Mouse (Mus musculus) CH12.LX (cell line): ENCODE data around the gene Frs3. TPM values are rescaled to one million over a fixed set of nuclear protein-coding genes. Genes with fewer than 3 reads are reported as not detected.

Source experiments
- DNase-seq: peaks from one replicate; pipeline ENCODE4 v3.0.0-alpha.2; 2013; ENCODE audit errors: extremely low read depth
- H3K27ac ChIP-seq: 2 replicates; pipeline ENCODE4 v1.5.1; 2012; ENCODE audit warnings: low read depth, mild to moderate bottlenecking, control low read depth, moderate library complexity; ENCODE audit not compliant: insufficient read depth
- H3K27me3 ChIP-seq: replicated peaks from 2 replicates; pipeline ENCODE3; 2012; ENCODE audit warnings: inconsistent platforms
- H3K36me3 ChIP-seq, 2 experiments: replicated peaks in 1 of 2; 2 replicates each; pipeline versions ENCODE3 to v1.6.1; 2012; ENCODE audit warnings: inconsistent platforms in 1 of 2, low read length in 1 of 2, mild to moderate bottlenecking in 1 of 2, mixed read lengths in 1 of 2, moderate library complexity in 1 of 2; ENCODE audit not compliant: control insufficient read depth in 1 of 2, insufficient read depth in 1 of 2
- H3K4me1 ChIP-seq, 2 experiments: 2 replicates each; pipeline ENCODE4 v1.6.1; 2012; ENCODE audit warnings: inconsistent platforms in 1 of 2, moderate library complexity in 1 of 2; ENCODE audit not compliant: insufficient read depth in 2 of 2, control insufficient read depth in 1 of 2
- H3K4me2 ChIP-seq: 2 replicates; pipeline ENCODE4 v1.6.1; 2012; ENCODE audit warnings: low read depth, mild to moderate bottlenecking, control low read depth; ENCODE audit not compliant: poor library complexity, insufficient read depth, severe bottlenecking
- H3K4me3 ChIP-seq, 3 experiments: fragments of 150-350 bp in 1 of 3; sonication (generic) in 1 of 3; replicated peaks in 1 of 3; 2 replicates each; pipeline versions ENCODE3 to v1.5.1; 2011 to 2012; ENCODE audit warnings: low read depth in 2 of 3, low read length in 2 of 3, mild to moderate bottlenecking in 2 of 3, moderate library complexity in 2 of 3, control low read depth in 1 of 3, improper control_type of control experiment in 1 of 3, inconsistent platforms in 1 of 3, mixed read lengths in 1 of 3; ENCODE audit not compliant: poor library complexity in 1 of 3
- H3K79me2 ChIP-seq: replicated peaks from 2 replicates; pipeline ENCODE4 v1.6.1; 2012; ENCODE audit warnings: mild to moderate bottlenecking, moderate library complexity; ENCODE audit not compliant: control insufficient read depth, poor library complexity, insufficient read depth, severe bottlenecking; ENCODE audit errors: extremely low read depth
- H3K9ac ChIP-seq: 2 replicates; pipeline ENCODE4 v1.6.1; 2012; ENCODE audit warnings: low read depth, mild to moderate bottlenecking, control low read depth, moderate library complexity; ENCODE audit not compliant: insufficient read depth
- H3K9me3 ChIP-seq: replicated peaks from 2 replicates; pipeline ENCODE3; 2012; ENCODE audit warnings: low read length, inconsistent platforms, mixed read lengths
- BHLHE40 ChIP-seq: IDR thresholded peaks from 2 replicates; pipeline ENCODE4 v1.6.1; 2011; ENCODE audit warnings: mild to moderate bottlenecking, low read depth, low read length, improper control_type of control experiment
- CTCF ChIP-seq, 2 experiments: IDR thresholded peaks in 1 of 2; conservative IDR thresholded peaks in 1 of 2; 2 replicates each; pipeline ENCODE4 v1.5.1; 2011 to 2012; ENCODE audit warnings: low read depth in 2 of 2, low read length in 2 of 2, improper control_type of control experiment in 1 of 2, inconsistent platforms in 1 of 2, mild to moderate bottlenecking in 1 of 2, moderate library complexity in 1 of 2
- ETS1 ChIP-seq: conservative IDR thresholded peaks from 2 replicates; pipeline ENCODE4 v1.6.1; 2012; ENCODE audit warnings: low read depth, mild to moderate bottlenecking, inconsistent platforms, low read length, improper control_type of control experiment, moderate library complexity
- JUND ChIP-seq: conservative IDR thresholded peaks from 2 replicates; pipeline ENCODE4 v1.6.1; 2011; ENCODE audit warnings: low read depth, low read length, improper control_type of control experiment
- KAT2A ChIP-seq: IDR thresholded peaks from 2 replicates; pipeline ENCODE4 v1.6.1; 2012; ENCODE audit warnings: low read length, improper control_type of control experiment, inconsistent platforms; ENCODE audit not compliant: insufficient replicate concordance
- NELFE ChIP-seq: IDR thresholded peaks from 2 replicates; pipeline ENCODE4 v1.6.1; 2011; ENCODE audit warnings: low read depth, low read length, improper control_type of control experiment
- PAX5 ChIP-seq: IDR thresholded peaks from 2 replicates; pipeline ENCODE4 v1.6.1; 2012; ENCODE audit warnings: low read length, inconsistent platforms, mixed read lengths
- SIN3A ChIP-seq: IDR thresholded peaks from 2 replicates; pipeline ENCODE4 v1.6.1; 2012; ENCODE audit warnings: low read length, improper control_type of control experiment, inconsistent platforms
- USF1 ChIP-seq: IDR thresholded peaks from 2 replicates; pipeline ENCODE4 v1.6.1; 2014; ENCODE audit warnings: low read depth, mild to moderate bottlenecking, inconsistent platforms, low read length, improper control_type of control experiment
- USF2 ChIP-seq: conservative IDR thresholded peaks from 2 replicates; pipeline ENCODE4 v1.6.1; 2011; ENCODE audit warnings: low read depth, low read length, improper control_type of control experiment
- dilution Hi-C: fragments of 300-500 bp; cut with MboI; formaldehyde crosslinking; loops from 2 replicates; pipeline ENCODE4 v1.14.3; 2020; ENCODE audit warnings: low sequenced_read_pairs; ENCODE audit not compliant: extremely low pct_unique_long_range_greater_than_20kb, extremely low pct_ligation_motif_present
- in situ Hi-C: fragments of 300-500 bp; cut with MboI; formaldehyde crosslinking; loops from 3 replicates; pipeline ENCODE4 v1.14.3; 2019; ENCODE audit warnings: low sequenced_read_pairs, low pct_ligation_motif_present, low pct_unique_long_range_greater_than_20kb, mixed read lengths
- polyA plus RNA-seq: library from polyadenylated mRNA; unstranded; fragments of >175 nt; gene quantifications from 2 replicates; pipeline ENCODE4 v1.2.1, GENCODE M21; 2012; ENCODE audit warnings: low read depth; ENCODE audit not compliant: insufficient read length
- total RNA-seq, 2 experiments: library from RNA; depleted of rRNA; stranded (reverse); fragments of 300-350 nt in 1 of 2; fragments of >200 nt in 1 of 2; gene quantifications; 2 replicates each; pipeline ENCODE4 v1.2.3; 2012 to 2014

The Frs3 gene
- total and polyA plus RNA-seq, 3 experiments, result 0.54 to 2.9 (median 0.67) TPM

DNA sequence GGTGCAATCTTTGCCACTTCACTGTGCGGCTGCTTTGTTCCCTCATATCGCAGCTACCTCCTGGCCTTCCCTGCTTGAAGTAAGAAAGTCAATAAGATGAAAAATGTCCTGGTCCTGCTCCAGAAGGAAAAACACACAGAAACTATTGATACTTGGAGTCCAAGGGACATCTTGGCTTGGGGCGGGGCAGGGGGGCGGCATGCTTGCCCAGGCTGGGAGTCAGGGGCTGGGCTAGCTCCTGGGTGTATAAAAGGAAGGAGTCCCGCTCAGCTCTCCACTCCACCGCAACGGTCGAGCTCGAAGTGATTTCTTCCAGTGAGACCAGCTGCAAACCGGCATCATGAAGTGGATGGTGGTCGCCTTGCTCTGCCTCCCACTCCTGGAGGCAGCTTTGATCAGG, 37.7 kb downstream of the Frs3 start, which contains the start of gene Pgc:
Gene Pgc, plus strand, starts transcription at position 277 of the 400 bp plus-strand sequence.
- TF ChIP-seq PAX5 (no peak), JUND (no peak), BHLHE40 (no peak), KAT2A (no peak), SIN3A (no peak)
- in situ Hi-C loops, result no loop called here
- Histone ChIP-seq H3K4me1 (no peaks in the 10 kb centered on the region), H3K4me3 (no peak within 1 kb of the TSS), H3K27me3 (peaks cover 63% of the 10 kb centered on the region), H3K4me2 (no peak within 1 kb of the TSS), H3K9ac (no peak within 1 kb of the TSS), H3K27ac (no peak within 1 kb of the TSS), H3K79me2 (no peaks in the 10 kb centered on the region), H3K9me3 (no peaks in the 10 kb centered on the region), H3K36me3 (no peaks in the 10 kb centered on the region)
- DNase-seq, result no peak
- dilution Hi-C loops, result no loop called here

DNA sequence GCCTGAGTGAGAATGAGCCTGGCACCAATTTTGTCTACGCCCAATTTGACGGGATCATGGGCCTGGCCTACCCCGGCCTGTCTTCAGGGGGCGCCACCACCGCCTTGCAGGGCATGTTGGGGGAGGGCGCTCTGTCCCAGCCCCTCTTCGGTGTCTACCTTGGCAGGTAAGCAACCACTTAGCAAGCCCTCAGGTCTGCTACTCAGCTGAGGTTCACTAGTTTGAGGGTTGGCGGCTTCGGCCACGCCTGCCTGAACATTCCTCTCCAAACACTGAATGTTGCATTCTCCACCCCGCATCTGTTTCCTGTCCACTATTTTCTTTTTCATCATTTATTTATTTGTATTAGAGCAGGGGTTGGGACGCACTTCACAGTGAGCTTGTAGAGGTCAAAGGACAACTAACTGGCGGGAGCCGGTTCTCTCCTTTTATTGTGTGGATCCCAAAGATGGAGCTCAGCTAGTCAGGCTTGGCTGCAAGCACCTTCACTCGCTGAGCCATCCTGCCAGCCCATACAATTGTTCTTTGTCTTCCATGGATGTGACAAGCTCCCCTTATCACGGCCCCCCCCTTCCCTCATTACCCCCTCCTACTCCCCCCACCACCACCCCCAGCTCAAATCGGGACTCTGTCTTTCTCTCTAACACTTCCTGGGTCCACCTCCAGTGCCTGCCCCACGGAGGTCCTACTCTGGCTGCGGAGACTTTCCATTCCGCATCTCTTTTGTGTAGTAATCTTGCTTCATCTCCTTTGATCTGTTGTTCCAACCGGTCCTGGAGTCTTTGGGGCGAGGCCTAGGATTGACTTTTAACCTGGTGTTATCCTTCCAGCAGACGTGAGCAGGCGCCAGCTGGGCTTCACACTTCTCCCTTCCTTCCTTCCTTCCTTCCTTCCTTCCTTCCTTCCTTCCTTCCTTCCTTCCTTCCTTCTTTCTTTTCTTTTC, 42.1 kb downstream of the Frs3 start:
- Histone ChIP-seq H3K9me3 (no peaks in the 10 kb centered on the region), H3K27me3 (peaks cover 41% of the 10 kb centered on the region)
- in situ Hi-C loops, result no loop called here
- no peak for TF ChIP-seq USF2
- no peak for TF ChIP-seq KAT2A
- TF ChIP-seq PAX5, result no peak
- TF ChIP-seq CTCF (conservative IDR thresholded peaks at IDR 0.05 in 1 of 2, IDR thresholded peaks at IDR 0.05 in 1 of 2; ENCODE audit: low read depth in 2 of 2, low read length in 2 of 2), result peak in 1 of 2 experiments; percentile 27; a peak in 2 of 4 replicates
- TF ChIP-seq, all 38 proteins: peak for 1
- DNase-seq, result no peak
- Histone ChIP-seq H3K4me1 (no peaks in the 10 kb centered on the region), H3K4me3 (no peak overlapping the region), H3K4me2 (no peak overlapping the region), H3K36me3 (no peaks in the 10 kb centered on the region), H3K27ac (no peak overlapping the region), H3K9ac (no peak overlapping the region), H3K79me2 (no peaks in the 10 kb centered on the region)
- dilution Hi-C loops, result no loop called here

DNA sequence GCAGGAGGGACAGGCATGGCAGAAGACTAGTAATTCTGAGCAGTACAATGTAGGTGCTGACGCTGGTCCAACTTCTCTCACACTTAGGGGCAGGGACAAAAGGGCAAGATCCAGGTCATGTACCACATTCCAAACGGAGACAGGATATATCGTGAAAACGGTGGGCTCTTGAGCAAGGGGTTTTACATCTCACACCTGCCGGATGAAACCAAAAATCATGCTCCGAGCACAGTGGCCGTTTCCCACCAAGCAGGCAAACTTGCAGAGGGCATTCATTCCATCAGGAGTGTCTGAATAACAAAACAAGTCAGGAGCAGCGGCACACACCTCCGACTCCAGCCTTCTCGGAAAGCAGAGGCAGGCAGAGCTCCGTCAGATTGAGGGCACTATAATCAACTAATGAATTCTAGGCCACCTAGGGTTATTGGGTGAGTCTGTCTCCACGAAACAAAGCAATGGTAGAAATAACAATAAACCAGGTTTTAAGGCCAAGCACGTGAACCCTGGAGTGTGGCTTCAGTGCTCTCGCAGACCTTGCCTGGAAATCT, 46.8 kb downstream of the Frs3 start:
- peaks cover 3% of the 10 kb centered on the region for H3K9me3 ChIP-seq
- peaks cover 0 to 4% of the 10 kb centered on the region in 2 experiments for H3K36me3 ChIP-seq
- peaks cover 6 to 10% of the 10 kb centered on the region in 2 experiments; a peak in 3 of 4 replicates for H3K4me1 ChIP-seq
- peaks cover 6% of the 10 kb centered on the region; the same call in 1 of the 2 replicates for H3K79me2 ChIP-seq
- no peak overlapping the region for H3K9ac ChIP-seq
- H3K4me2 ChIP-seq, result no peak overlapping the region
- no peak for TF ChIP-seq USF1
- no peak for TF ChIP-seq NELFE
- TF ChIP-seq ETS1, result no peak
- no peak overlapping the region for H3K4me3 ChIP-seq
- H3K27me3 ChIP-seq, result peaks cover 3% of the 10 kb centered on the region
- dilution Hi-C loops, result no loop called here
- DNase-seq, result no peak
- no peak overlapping the region for H3K27ac ChIP-seq
- in situ Hi-C loops, result no loop called here
